Mouse (Mus musculus) intestine, embryonic 15.5 days (tissue): ENCODE data around the gene Vmn1r60. TPM values are rescaled to one million over a fixed set of nuclear protein-coding genes. Genes with fewer than 3 reads are reported as not detected.
"Not testable (repeated sequence)": the region's sequence is repeated elsewhere in the genome, so short reads cannot be mapped to it uniquely, and the experiment has no call there.

Source experiments
- ATAC-seq: fragments of 200-750 bp; cut with Nextera tagmentation; 2 replicates; pipeline ENCODE4 v1.8.0; 2017; ENCODE audit warnings: moderate TSS enrichment, moderate library complexity
- H3K27ac ChIP-seq: fragments of 300-500 bp; sonication (generic); 2 replicates; pipeline ENCODE4 v1.5.1; 2015; ENCODE audit warnings: mild to moderate bottlenecking, inconsistent platforms
- H3K27me3 ChIP-seq: fragments of 300-500 bp; sonication (generic); replicated peaks from 2 replicates; pipeline ENCODE4 v1.6.1; 2015; ENCODE audit warnings: inconsistent platforms
- H3K36me3 ChIP-seq: fragments of 300-500 bp; sonication (generic); 2 replicates; pipeline ENCODE4 v1.6.1; 2015; ENCODE audit warnings: inconsistent platforms
- H3K4me1 ChIP-seq: fragments of 300-500 bp; sonication (generic); replicated peaks from 2 replicates; pipeline ENCODE4 v1.6.1; 2015; ENCODE audit warnings: inconsistent platforms
- H3K4me2 ChIP-seq: fragments of 300-500 bp; sonication (generic); replicated peaks from 2 replicates; pipeline ENCODE4 v1.6.1; 2015; ENCODE audit warnings: mild to moderate bottlenecking, inconsistent platforms
- H3K4me3 ChIP-seq: fragments of 300-500 bp; sonication (generic); replicated peaks from 2 replicates; pipeline ENCODE4 v1.5.1; 2015; ENCODE audit warnings: inconsistent platforms
- H3K9ac ChIP-seq: fragments of 300-500 bp; sonication (generic); 2 replicates; pipeline ENCODE4 v1.6.1; 2015; ENCODE audit warnings: inconsistent platforms
- H3K9me3 ChIP-seq: fragments of 300-500 bp; sonication (generic); 2 replicates; pipeline ENCODE4 v1.6.1; 2016; ENCODE audit warnings: inconsistent platforms
- WGBS: fragments of 180-500 bp; shearing (Covaris S2); methylation state at CpG from one replicate; pipeline ENCODE4 v1.1.7; 2015; 5-methylcytosine and 5-hydroxymethylcytosine counted together
- polyA plus RNA-seq: library from polyadenylated mRNA; unstranded; fragments of >200 nt; fragmentation: Nextera tagmentation; extraction: Ambion mirVana; gene quantifications from 2 replicates; pipeline ENCODE4 v1.2.1, GENCODE M21; 2015

Vmn1r60 gene
- not detected in 2 replicates for polyA plus RNA-seq

GRCm38 (mm10) chr7:5547217-5547616 is at the start of gene Vmn1r60:
Gene Vmn1r60 (minus strand): TSS chr7:5547317.
- not testable (repeated sequence) for H3K27ac ChIP-seq, ATAC-seq, H3K27me3 ChIP-seq, H3K4me2 ChIP-seq, H3K36me3 ChIP-seq, H3K9me3 ChIP-seq, H3K4me1 ChIP-seq, H3K4me3 ChIP-seq, H3K9ac ChIP-seq
- WGBS, result 81% methylated on average over 1 of the region's 1 CpGs

GRCm38 (mm10) chr7:5540770-5541436 is 6.2 kb downstream of the Vmn1r60 start:
- not testable (repeated sequence) for H3K9ac ChIP-seq, H3K4me1 ChIP-seq, ATAC-seq, H3K9me3 ChIP-seq, H3K27ac ChIP-seq, H3K27me3 ChIP-seq, H3K4me2 ChIP-seq, H3K36me3 ChIP-seq, H3K4me3 ChIP-seq
- WGBS, result 53% methylated on average over 3 of the region's 3 CpGs

- not testable (repeated sequence) for H3K36me3 ChIP-seq, H3K4me3 ChIP-seq, H3K9ac ChIP-seq, ATAC-seq, H3K4me2 ChIP-seq, H3K27me3 ChIP-seq, H3K27ac ChIP-seq, H3K4me1 ChIP-seq, H3K9me3 ChIP-seq
Measured at GRCm38 (mm10) chr7:5493856-5494255, 53.3 kb downstream of the Vmn1r60 start, which contains the start of gene Vmn2r28. Gene Vmn2r28 (minus strand): TSS chr7:5493956.

Other genes starting within 250 kb of the Vmn1r60 start
- not detected in 2 replicates for gene Gm5065, start 196.8 kb downstream of the Vmn1r60 start, polyA plus RNA-seq
- not detected in 2 replicates for gene Nlrp2, start 196.3 kb downstream of the Vmn1r60 start, polyA plus RNA-seq
- gene Vmn1r58, start 133.9 kb downstream of the Vmn1r60 start, polyA plus RNA-seq, result not detected in 2 replicates
- not detected in 2 replicates for gene Vmn1r59, start 90.5 kb downstream of the Vmn1r60 start, polyA plus RNA-seq
- not detected in 2 replicates for gene Vmn2r28, start 53.4 kb downstream of the Vmn1r60 start, polyA plus RNA-seq
- gene Vmn1r61, start 66.0 kb upstream of the Vmn1r60 start, polyA plus RNA-seq, result not detected in 2 replicates
- not detected in 2 replicates for gene Vmn1r62, start 126.3 kb upstream of the Vmn1r60 start, polyA plus RNA-seq